Mouse (Mus musculus): Measurements from ENCODE around the gene F8.

DNA sequence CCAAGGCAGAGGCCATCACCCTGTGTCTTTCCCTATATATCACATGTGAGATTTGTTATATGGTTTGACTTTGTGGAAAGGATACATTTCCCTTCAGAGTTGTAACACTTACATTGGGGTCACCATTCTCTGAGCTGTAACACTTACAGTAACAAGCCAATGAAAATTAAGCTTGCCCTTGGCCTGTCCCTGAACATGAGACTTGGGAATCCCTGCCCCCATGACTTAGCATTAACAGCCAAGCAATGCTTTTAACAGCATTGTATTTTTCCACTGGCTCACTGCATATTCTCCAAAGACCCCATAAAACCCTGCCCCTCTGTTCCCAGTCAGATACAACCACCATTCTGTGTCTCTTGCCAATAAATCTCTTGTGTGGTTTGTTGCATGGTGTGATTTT is 20.9 kb upstream of the F8 start:
- TF ChIP-seq POLR2A (IDR thresholded peaks at IDR 0.05; ENCODE audit: low read depth, low read length) = no peak
- no peak for TF ChIP-seq CTCF (IDR thresholded peaks at IDR 0.05; ENCODE audit: extremely low read depth, insufficient read length, insufficient replicate concordance, low read depth, low read length)
